ENCODE assay signal across 17 mouse cellular contexts in the genomic region with DNA sequence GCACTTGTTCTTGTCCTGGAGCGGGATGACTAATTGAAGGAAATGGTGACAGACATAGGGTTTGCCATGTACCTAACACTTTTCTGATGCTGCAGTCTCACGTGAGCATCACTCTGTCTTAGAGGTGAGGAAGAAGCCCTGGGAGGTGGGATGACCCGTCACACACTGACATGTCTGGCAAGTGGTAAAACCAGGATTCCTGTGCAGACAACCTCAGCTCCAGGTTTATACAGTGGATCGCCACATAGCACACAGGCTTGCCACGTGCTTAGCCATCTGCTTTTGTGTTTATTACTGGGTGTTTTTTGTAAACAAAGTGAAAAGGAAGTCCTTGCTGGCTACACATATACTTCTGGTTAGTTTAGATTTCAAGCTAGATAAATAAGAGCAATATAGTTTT. TPM values are rescaled to one million over a fixed set of nuclear protein-coding genes. Genes with fewer than 3 reads are reported as not detected.
DNase-seq lines count a peak whose midpoint lies in the region; TF ChIP-seq lines count a peak whose summit lies in the region.
"Had no signal": no experiment of that assay in that cellular context is flagged by ENCODE, and none has a peak within 500 bp of the region (broad histone marks: within the 10 kb centered on the region; RNA-seq: fewer than 3 reads in every experiment).

No protein-coding gene starts in this region.

- H3K79me2 ChIP-seq in heart, adult 2 months (replicated peaks; ENCODE audit: control insufficient read depth, insufficient read depth, low read length): 0 out of 2 replicates have a peak, but pooled peaks cover 1% of the 10 kb centered on the region

- TF ChIP-seq EP300 in heart, adult 2 months (IDR thresholded peaks at IDR 0.05; ENCODE audit: insufficient read depth, low read depth, low read length): 0 out of 2 replicates have a peak, but pooled peaks have one; percentile 12

- DNase-seq in heart, adult 11 months: peak; percentile 93
- no peak for DNase-seq in heart, postnatal 36 days
- DNase-seq in heart, adult 2 months: no peak
- DNase-seq in heart, embryonic 10.5 days (ENCODE audit: low spot score): no peak
- DNase-seq: adrenal gland, adult 2 months; adrenal gland, adult 8-10 months; adrenal gland, postnatal 10 days; adrenal gland, postnatal 14 days; adrenal gland, postnatal 25 days; adrenal gland, postnatal 36 days; B cell, adult 2 months; cerebellum, adult 11 months; cerebellum, adult 11-12 months; cerebellum, adult 18-20 months had no signal

- no peaks in the 10 kb centered on the region for H3K9me3 ChIP-seq in heart, embryonic 10.5 days
- H3K9me3 ChIP-seq: G1E had no signal

- intact Hi-C loops in heart, postnatal 36 days (cut with DNase I): no loop called here
- intact Hi-C loops in heart, adult 2 months (cut with DNase I): loop anchor here (10.0 kb wide), 1 partner anchor 274 kb away; no protein-coding TSS in a partner anchor

- TF ChIP-seq POLR2A in heart, adult 2 months (IDR thresholded peaks at IDR 0.05; ENCODE audit: insufficient read depth, low read depth, low read length): no peak

- no peak overlapping the region for H3K4me3 ChIP-seq in heart, adult 2 months
- H3K4me3 ChIP-seq in heart, embryonic 10.5 days: no peak overlapping the region

- H3K9ac ChIP-seq in heart, adult 2 months (ENCODE audit: low read depth, low read length): no peak overlapping the region

- TF ChIP-seq CTCF in heart, adult 2 months (IDR thresholded peaks at IDR 0.05): no peak

- WGBS in heart, adult 2 months: 50% methylated on average over 5 of the region's 5 CpGs
- 78% methylated on average over 5 of the region's 5 CpGs for WGBS in heart, embryonic 10.5 days

- H3K36me3 ChIP-seq in heart, adult 2 months (ENCODE audit: control insufficient read depth, insufficient read depth, low read length): peaks cover 21% of the 10 kb centered on the region
- H3K36me3 ChIP-seq in heart, embryonic 10.5 days: peaks cover 38% of the 10 kb centered on the region

- H3K27ac ChIP-seq in heart, adult 2 months: no peak overlapping the region; the same call in 1 of the 2 replicates
- no peak overlapping the region for H3K27ac ChIP-seq in heart, embryonic 10.5 days

- peaks cover 2% of the 10 kb centered on the region for H3K4me1 ChIP-seq in heart, adult 2 months (ENCODE audit: control insufficient read depth, insufficient read depth, low read length)
- H3K4me1 ChIP-seq in heart, embryonic 10.5 days: no peaks in the 10 kb centered on the region

- no peaks in the 10 kb centered on the region for H3K27me3 ChIP-seq in heart, adult 2 months (ENCODE audit: control insufficient read depth, insufficient read depth, low read length)
- H3K27me3 ChIP-seq in heart, embryonic 10.5 days (ENCODE audit: insufficient read depth, poor library complexity, severe bottlenecking): no peaks in the 10 kb centered on the region
- H3K27me3 ChIP-seq: CH12.LX, Patski had no signal

RNA-seq across cellular contexts. Expression of gene Slk, which starts 49.6 kb away (rescaled TPM):
- total RNA-seq in heart, postnatal 36 days (2021): 10 to 100 TPM; 91.4 to 94.4 TPM
- 10 to 100 TPM; 83.8 to 95.3 TPM for total RNA-seq in heart, adult 2 months (2021)
- polyA plus RNA-seq in heart, adult 2 months (2012; rRNA removed): 14.4 and 33.5 TPM in 2 replicates
- polyA plus RNA-seq in heart, embryonic 10.5 days (2016; fragmentation: Nextera tagmentation; extraction: Ambion mirVana): 7.8 and 10.1 TPM in 2 replicates
